Mouse (Mus musculus) cortical plate, adult 2 months (tissue): ENCODE data around the gene Tmem115. TPM values are rescaled to one million over a fixed set of nuclear protein-coding genes. Genes with fewer than 3 reads are reported as not detected.

ENCODE experiments used
- H3K27ac ChIP-seq: fragments of 200-500 bp; 2 replicates; pipeline ENCODE4 v1.5.1; 2012; ENCODE audit warnings: low read length, control low read depth, inconsistent platforms; ENCODE audit not compliant: insufficient read depth
- H3K4me1 ChIP-seq: fragments of 200-500 bp; 2 replicates; pipeline ENCODE4 v1.6.1; 2011; ENCODE audit warnings: low read length; ENCODE audit not compliant: control insufficient read depth, insufficient read depth
- H3K4me3 ChIP-seq: fragments of 200-500 bp; 2 replicates; pipeline ENCODE4 v1.5.1; 2011; ENCODE audit warnings: mild to moderate bottlenecking, low read length, control low read depth; ENCODE audit not compliant: insufficient read depth
- CTCF ChIP-seq: fragments of 200-500 bp; IDR thresholded peaks from 2 replicates; pipeline ENCODE4 v1.5.1; 2011; ENCODE audit warnings: mild to moderate bottlenecking, control low read depth, low read length; ENCODE audit not compliant: insufficient read depth; ENCODE audit errors: extremely low read depth
- POLR2A ChIP-seq: fragments of 200-500 bp; IDR thresholded peaks from 2 replicates; pipeline ENCODE4 v1.6.1; 2011; ENCODE audit warnings: mild to moderate bottlenecking, low read length, control low read depth; ENCODE audit not compliant: insufficient read depth; ENCODE audit errors: extremely low read depth
- polyA plus RNA-seq: library from polyadenylated mRNA; depleted of rRNA; stranded (reverse); fragments of >200 nt; gene quantifications from 2 replicates; pipeline ENCODE4 v1.2.3, GENCODE M21; 2012

The Tmem115 gene
- polyA plus RNA-seq, 1 experiment: 36.5 TPM

GRCm38 (mm10) chr9:107500708-107501286 lies 32.9 kb upstream of the Tmem115 start:
- Histone ChIP-seq H3K4me1 (no peaks in the 10 kb centered on the region), H3K4me3 (no peak overlapping the region), H3K27ac (no peak overlapping the region)
- TF ChIP-seq CTCF: no peak
- TF ChIP-seq POLR2A: no peak

GRCm38 (mm10) chr9:107502131-107502846 lies 31.5 kb upstream of the Tmem115 start:
- Histone ChIP-seq H3K4me1 (no peaks in the 10 kb centered on the region), H3K27ac (no peak overlapping the region), H3K4me3 (no peak overlapping the region)
- TF ChIP-seq POLR2A (no peak), CTCF (no peak)

- Histone ChIP-seq H3K27ac (no peak overlapping the region), H3K4me1 (no peaks in the 10 kb centered on the region), H3K4me3 (no peak overlapping the region)
- TF ChIP-seq POLR2A (no peak), CTCF (no peak)
Observed at GRCm38 (mm10) chr9:107504662-107505537, 28.8 kb upstream of the Tmem115 start.

- Histone ChIP-seq H3K27ac (no peak overlapping the region), H3K4me3 (no peak overlapping the region), H3K4me1 (no peaks in the 10 kb centered on the region)
- no peak for TF ChIP-seq POLR2A
- TF ChIP-seq CTCF: no peak
Observed at GRCm38 (mm10) chr9:107508266-107508665, 25.5 kb upstream of the Tmem115 start.

- no peak overlapping the region for H3K4me3 ChIP-seq
- H3K4me1 ChIP-seq: no peaks in the 10 kb centered on the region
- H3K27ac ChIP-seq: no peak overlapping the region
- TF ChIP-seq CTCF (no peak), POLR2A (no peak)
Observed at GRCm38 (mm10) chr9:107510384-107511100, 23.2 kb upstream of the Tmem115 start.

- Histone ChIP-seq H3K4me1 (no peaks in the 10 kb centered on the region), H3K27ac (no peak overlapping the region)
Observed at GRCm38 (mm10) chr9:107511436-107511835, 22.3 kb upstream of the Tmem115 start.

GRCm38 (mm10) chr9:107512326-107512725 lies 21.4 kb upstream of the Tmem115 start:
- Histone ChIP-seq H3K4me3 (no peak overlapping the region), H3K27ac (no peak overlapping the region), H3K4me1 (no peaks in the 10 kb centered on the region)
- TF ChIP-seq CTCF: no peak

More at GRCm38 (mm10) chr9:107511436-107511835, 22.3 kb upstream of the Tmem115 start:
- TF ChIP-seq POLR2A: no peak
- TF ChIP-seq CTCF: no peak
- H3K4me3 ChIP-seq: no peak overlapping the region

GRCm38 (mm10) chr9:107514303-107514955 lies 19.3 kb upstream of the Tmem115 start:
- TF ChIP-seq POLR2A: no peak
- TF ChIP-seq CTCF: peak; percentile 98
- Histone ChIP-seq H3K4me3 (no peak overlapping the region), H3K27ac (no peak overlapping the region), H3K4me1 (no peaks in the 10 kb centered on the region)

- H3K27ac ChIP-seq: no peak overlapping the region
- TF ChIP-seq CTCF: no peak
- no peak for TF ChIP-seq POLR2A
- no peak overlapping the region for H3K4me3 ChIP-seq
- no peaks in the 10 kb centered on the region for H3K4me1 ChIP-seq
Observed at GRCm38 (mm10) chr9:107520331-107520730, 13.4 kb upstream of the Tmem115 start.
